Mouse (Mus musculus) urinary bladder, postnatal 25 days (tissue): ENCODE data around the gene Prdx6b.

Source experiments
- DNase-seq: peaks from one replicate; pipeline ENCODE4 v3.0.0; 2022; ENCODE audit warnings: low spot score

Gene Prdx6b

DNA sequence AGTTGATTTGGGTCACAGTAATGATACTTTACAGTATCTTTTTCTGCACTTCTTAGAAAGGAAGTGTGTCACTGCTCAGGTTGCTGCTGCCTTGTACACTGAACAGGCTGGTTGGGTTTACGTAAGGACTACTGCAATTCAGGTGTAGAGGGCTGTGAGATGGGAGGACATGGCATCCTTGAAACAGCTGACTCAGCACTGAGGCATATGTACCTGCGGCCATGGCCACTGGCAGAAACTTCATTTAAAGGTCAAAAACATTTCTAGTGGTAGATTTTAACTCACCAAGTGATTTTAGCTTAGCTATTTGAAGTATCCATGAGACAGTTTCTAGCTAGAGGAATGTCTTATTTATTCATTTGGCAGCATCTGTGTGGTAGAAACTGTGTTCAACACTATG lies 33.5 kb downstream of the Prdx6b start:
- DNase-seq: no peak

DNA sequence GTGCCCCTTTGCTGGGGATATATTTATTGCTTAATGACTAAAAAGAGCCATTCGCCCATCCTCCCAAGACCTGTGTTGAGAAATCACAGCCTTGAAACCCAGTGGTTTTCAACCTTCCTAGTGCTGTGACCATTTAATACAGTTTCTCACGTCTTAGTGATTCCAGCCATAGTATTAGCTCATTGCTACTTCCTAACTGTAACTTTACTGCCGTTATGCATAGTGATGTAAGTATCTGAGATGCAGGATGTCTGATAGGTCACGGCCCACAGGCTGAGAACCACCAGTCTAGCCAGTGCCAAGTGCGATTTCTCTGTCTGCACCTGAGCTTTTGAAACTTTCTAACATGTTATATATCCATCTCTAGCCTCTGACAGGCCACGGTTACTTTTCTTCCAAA lies 35.0 kb downstream of the Prdx6b start:
- no peak for DNase-seq

DNA sequence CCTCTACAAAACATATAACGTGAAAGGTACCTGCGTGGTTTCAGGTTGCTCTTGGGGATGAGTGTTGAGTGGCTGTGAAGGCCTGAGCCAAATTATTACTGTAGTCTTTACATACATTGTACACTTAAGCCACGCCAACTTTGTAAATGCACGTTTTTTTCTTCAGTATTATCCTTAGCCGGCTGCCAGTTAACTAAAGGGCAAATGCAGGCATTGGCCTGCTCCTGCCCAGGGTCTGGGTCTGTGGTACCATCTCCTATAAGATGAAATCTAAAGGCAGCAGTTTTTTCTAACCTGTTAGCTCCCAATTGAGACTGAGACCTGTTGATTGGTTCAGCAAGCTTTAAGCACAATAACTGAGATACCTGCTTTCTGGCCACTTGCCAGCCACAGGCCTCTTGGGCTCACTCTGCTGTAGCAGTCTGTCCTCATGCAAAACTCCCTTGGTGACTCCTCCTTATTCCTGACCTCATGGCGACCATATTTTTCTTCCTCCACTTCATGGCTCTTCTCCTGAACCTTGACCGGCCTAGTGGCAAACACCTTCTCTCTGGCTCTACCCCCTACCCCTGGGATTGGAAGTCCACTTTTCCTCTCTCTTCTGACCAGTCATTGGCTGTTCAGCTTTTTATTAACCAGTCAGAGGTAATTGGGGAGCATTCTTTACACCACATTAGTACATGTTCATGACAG lies 36.8 kb downstream of the Prdx6b start:
- no peak for DNase-seq

DNA sequence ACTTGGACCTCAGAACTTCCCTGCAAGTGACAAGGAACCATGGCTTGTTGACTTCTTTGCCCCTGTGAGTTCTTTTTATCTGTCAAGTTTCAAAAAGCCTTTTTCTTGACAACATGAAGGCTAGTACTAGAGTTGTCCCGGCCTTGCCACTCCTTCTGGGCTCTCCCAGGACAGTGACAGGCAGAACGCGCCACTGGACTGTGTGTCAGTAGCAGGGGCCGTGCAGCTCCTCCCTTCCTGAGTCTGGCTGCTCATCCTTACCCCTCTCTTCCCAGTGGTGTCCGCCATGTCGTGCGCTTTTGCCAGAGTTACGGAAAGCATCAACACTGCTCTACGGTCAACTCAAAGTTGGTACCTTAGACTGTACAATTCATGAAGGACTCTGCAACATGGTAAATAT lies 48.3 kb downstream of the Prdx6b start:
- no peak for DNase-seq
